Mouse (Mus musculus) heart, adult 9 months (tissue): ENCODE measurements around the gene Pon3.
"Not testable (repeated sequence)": the region's sequence is repeated elsewhere in the genome, so short reads cannot be mapped to it uniquely, and the experiment has no call there.

Source experiments
- DNase-seq, 2 experiments: peaks; one replicate each; pipeline ENCODE4 v3.0.0; 2022; ENCODE audit warnings: low spot score in 2 of 2

Gene Pon3

GRCm38 (mm10) chr6:5254869-5255268 lies 1.2 kb downstream of the Pon3 start:
- no peak for DNase-seq

GRCm38 (mm10) chr6:5245926-5246325 lies 10.2 kb downstream of the Pon3 start:
- DNase-seq = no peak

GRCm38 (mm10) chr6:5238799-5239198 lies 17.3 kb downstream of the Pon3 start:
- DNase-seq = no peak

- DNase-seq = no peak
Observed at GRCm38 (mm10) chr6:5237510-5237909, 18.6 kb downstream of the Pon3 start.

GRCm38 (mm10) chr6:5236843-5237371 lies 19.2 kb downstream of the Pon3 start:
- no peak for DNase-seq

GRCm38 (mm10) chr6:5234563-5234962 lies 21.5 kb downstream of the Pon3 start:
- no peak for DNase-seq

- DNase-seq = no peak
Observed at GRCm38 (mm10) chr6:5233812-5234211, 22.3 kb downstream of the Pon3 start.

- no peak for DNase-seq
Observed at GRCm38 (mm10) chr6:5232022-5232421, 24.1 kb downstream of the Pon3 start.

- no peak for DNase-seq
Observed at GRCm38 (mm10) chr6:5230261-5230660, 25.8 kb downstream of the Pon3 start.

- not testable (repeated sequence) for DNase-seq
Observed at GRCm38 (mm10) chr6:5223551-5223950, 32.5 kb downstream of the Pon3 start.

- DNase-seq = no peak
Observed at GRCm38 (mm10) chr6:5222080-5222479, 34.0 kb downstream of the Pon3 start.

GRCm38 (mm10) chr6:5218190-5218589 lies 37.9 kb downstream of the Pon3 start:
- no peak for DNase-seq

GRCm38 (mm10) chr6:5207817-5208216 lies 48.3 kb downstream of the Pon3 start:
- no peak for DNase-seq

- no peak for DNase-seq
Observed at GRCm38 (mm10) chr6:5199916-5200315, 56.2 kb downstream of the Pon3 start.

- DNase-seq = no peak
Observed at GRCm38 (mm10) chr6:5199376-5199905, 56.6 kb downstream of the Pon3 start.

GRCm38 (mm10) chr6:5198590-5198989 lies 57.5 kb downstream of the Pon3 start:
- DNase-seq = no peak

- DNase-seq = no peak
Observed at GRCm38 (mm10) chr6:5193693-5194092, 62.4 kb downstream of the Pon3 start, which contains the start of gene Pon1. Gene Pon1 (minus strand): TSS chr6:5193946.

- DNase-seq = no peak
Observed at GRCm38 (mm10) chr6:5190761-5191160, 65.3 kb downstream of the Pon3 start.

GRCm38 (mm10) chr6:5189507-5189906 lies 66.6 kb downstream of the Pon3 start:
- DNase-seq = no peak

GRCm38 (mm10) chr6:5188938-5189337 lies 67.1 kb downstream of the Pon3 start:
- no peak for DNase-seq

GRCm38 (mm10) chr6:5188036-5188435 lies 68.0 kb downstream of the Pon3 start:
- no peak for DNase-seq

- no peak for DNase-seq
Observed at GRCm38 (mm10) chr6:5187586-5187985, 68.5 kb downstream of the Pon3 start.

- no peak for DNase-seq
Observed at GRCm38 (mm10) chr6:5186229-5186950, 69.7 kb downstream of the Pon3 start.
